Mouse (Mus musculus): ENCODE data around the gene Gm14137. TPM values are rescaled to one million over a fixed set of nuclear protein-coding genes. Genes with fewer than 3 reads are reported as not detected.

Gm14137 gene
- polyA plus RNA-seq, 1 experiment: 1.5 TPM

DNA sequence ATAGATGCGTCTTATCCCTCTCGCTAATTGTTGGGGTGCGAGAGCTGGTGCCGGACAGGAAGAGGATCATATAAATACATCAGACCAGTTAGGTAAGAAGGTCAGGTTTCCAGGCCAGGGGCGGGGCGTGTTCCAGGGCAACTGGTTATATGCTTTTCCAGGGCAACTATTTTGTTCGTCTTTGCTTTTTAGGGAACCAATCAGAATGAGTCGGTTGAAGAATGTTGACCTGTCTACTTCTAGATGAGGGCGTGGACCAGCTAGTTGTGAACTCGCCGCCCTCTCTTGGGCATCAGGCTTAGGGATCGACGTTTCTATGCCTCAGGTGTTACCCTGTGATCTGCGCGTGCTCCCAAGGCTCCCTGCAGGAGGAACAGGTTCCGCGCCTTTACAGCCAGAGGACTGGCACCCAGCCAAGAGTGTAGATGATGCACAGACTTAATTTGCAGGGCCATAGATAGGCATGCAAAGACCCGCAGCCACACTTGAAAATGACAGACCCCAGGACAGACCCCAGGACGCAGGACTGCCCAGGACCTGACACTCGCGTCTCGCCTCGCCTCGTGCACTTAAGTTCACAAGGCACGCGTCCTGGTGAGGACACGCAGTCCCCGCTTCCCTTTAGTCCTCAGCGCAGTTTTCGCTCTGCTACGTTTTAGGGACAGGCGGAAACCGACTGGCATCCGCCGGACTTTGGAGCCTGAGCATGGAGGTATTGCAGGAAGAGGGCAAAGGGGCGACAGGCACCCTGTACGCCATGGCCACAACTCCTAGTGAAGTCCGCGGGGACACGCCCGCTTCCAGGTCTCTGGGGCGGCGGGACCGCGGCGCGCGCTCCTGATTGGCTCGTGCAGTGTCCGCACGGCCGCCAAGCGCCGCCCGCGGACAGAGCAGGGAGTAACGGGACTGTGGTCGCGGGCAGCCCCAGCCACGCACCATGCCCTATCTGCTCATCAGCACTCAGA is 7.1 kb upstream of the Gm14137 start, which contains the start of gene Gchfr:
TSS of gene Gchfr (plus strand) at position 873 of the 965 bp plus-strand sequence.
- H3K79me3 ChIP-seq (ENCODE audit: low read depth): no peaks in the 10 kb centered on the region
- no peaks in the 10 kb centered on the region for H3K36me3 ChIP-seq (ENCODE audit: control insufficient read depth, insufficient read depth)
- no peaks in the 10 kb centered on the region for H3K27me3 ChIP-seq (ENCODE audit: control insufficient read depth, insufficient read depth, insufficient read length)
- H3K4me3 ChIP-seq (ENCODE audit: insufficient read depth, poor library complexity, severe bottlenecking): peak within 1 kb of the TSS; percentile 75
- peak within 1 kb of the TSS; percentile 73 for H3ac ChIP-seq (ENCODE audit: control insufficient read depth, insufficient read length, low read depth)
- TF ChIP-seq FOSL1 (IDR thresholded peaks at IDR 0.05; ENCODE audit: insufficient read depth, low read length, poor library complexity, severe bottlenecking) (no peak), USF1 (IDR thresholded peaks at IDR 0.05; ENCODE audit: low read depth) (no peak)
- no peaks in the 10 kb centered on the region for H3K79me2 ChIP-seq (ENCODE audit: control insufficient read depth, insufficient read depth)

DNA sequence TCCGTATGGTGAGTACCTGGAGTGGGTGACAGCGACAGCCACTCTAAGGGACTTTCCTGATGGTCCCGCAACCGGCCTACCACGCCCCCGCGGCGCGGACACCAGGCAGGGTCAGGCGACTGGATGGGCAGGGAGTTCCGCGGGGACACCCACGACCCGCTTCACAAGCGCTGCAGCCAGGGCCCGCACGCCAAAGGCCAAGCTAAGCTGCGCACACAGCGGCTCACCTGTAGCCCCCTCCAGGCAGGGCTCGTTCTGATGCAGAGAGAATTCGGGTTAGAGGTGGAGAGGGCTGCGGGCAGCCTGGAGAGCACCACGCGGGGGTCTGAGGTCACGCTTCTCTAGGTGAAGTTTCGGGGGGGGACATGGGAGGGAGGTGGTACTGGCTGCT is 6.4 kb upstream of the Gm14137 start:
- no peak for TF ChIP-seq MYOG (IDR thresholded peaks at IDR 0.05; ENCODE audit: control insufficient read depth, extremely low read depth, insufficient read length)
- no peak for TF ChIP-seq CTCF (IDR thresholded peaks at IDR 0.05; ENCODE audit: control insufficient read depth, insufficient read depth, insufficient read length)
- no peak for TF ChIP-seq MAX (IDR thresholded peaks at IDR 0.05)
- TF ChIP-seq FOSL1 (IDR thresholded peaks at IDR 0.05; ENCODE audit: insufficient read depth, low read length, poor library complexity, severe bottlenecking): no peak
- TF ChIP-seq USF1 (IDR thresholded peaks at IDR 0.05; ENCODE audit: low read depth): no peak
- no peak for TF ChIP-seq MYOD1 (IDR thresholded peaks at IDR 0.05; ENCODE audit: control insufficient read depth, insufficient read length, low read depth)
- no peak for TF ChIP-seq CEBPB (IDR thresholded peaks at IDR 0.05; ENCODE audit: low read depth)
- no peaks in the 10 kb centered on the region for H3K36me3 ChIP-seq (ENCODE audit: control insufficient read depth, insufficient read depth)
- peak overlapping the region; percentile 75 for H3K4me3 ChIP-seq (ENCODE audit: insufficient read depth, poor library complexity, severe bottlenecking)
- H3K79me2 ChIP-seq (ENCODE audit: control insufficient read depth, insufficient read depth): no peaks in the 10 kb centered on the region
- no peaks in the 10 kb centered on the region for H3K27me3 ChIP-seq (ENCODE audit: control insufficient read depth, insufficient read depth, insufficient read length)
- peak overlapping the region; percentile 73 for H3ac ChIP-seq (ENCODE audit: control insufficient read depth, insufficient read length, low read depth)
- no peaks in the 10 kb centered on the region for H3K79me3 ChIP-seq (ENCODE audit: low read depth)

DNA sequence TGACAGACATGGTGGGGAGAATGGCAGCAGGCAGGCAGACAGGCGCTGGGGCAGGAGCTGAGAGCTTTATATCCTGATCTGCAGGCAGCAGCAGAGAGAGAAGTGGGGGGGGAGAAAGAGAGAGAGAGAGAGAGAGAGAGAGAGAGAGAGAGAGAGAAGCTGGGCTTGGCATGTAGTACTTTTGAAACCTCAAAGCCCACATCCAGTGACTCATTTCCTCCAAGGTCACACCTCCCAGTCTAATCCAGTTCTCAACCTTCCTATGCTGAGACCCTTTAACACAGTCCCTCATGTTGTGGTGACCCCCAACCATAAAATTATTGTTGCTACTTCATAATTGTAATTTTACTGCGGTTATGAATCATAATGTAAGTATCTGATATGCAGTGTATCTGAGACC is 4.0 kb upstream of the Gm14137 start:
- H3K79me3 ChIP-seq (ENCODE audit: low read depth): no peaks in the 10 kb centered on the region
- peak; percentile 61 for TF ChIP-seq FOSL1 (IDR thresholded peaks at IDR 0.05; ENCODE audit: insufficient read depth, low read length, poor library complexity, severe bottlenecking)
- no peak for TF ChIP-seq CTCF (IDR thresholded peaks at IDR 0.05; ENCODE audit: control insufficient read depth, insufficient read depth, insufficient read length)
- peak; percentile 46 for TF ChIP-seq MAX (IDR thresholded peaks at IDR 0.05)
- no peak for TF ChIP-seq MYOD1 (IDR thresholded peaks at IDR 0.05; ENCODE audit: control insufficient read depth, insufficient read length, low read depth)
- TF ChIP-seq MYOG (IDR thresholded peaks at IDR 0.05; ENCODE audit: control insufficient read depth, extremely low read depth, insufficient read length): no peak
- no peak for TF ChIP-seq USF1 (IDR thresholded peaks at IDR 0.05; ENCODE audit: low read depth)
- TF ChIP-seq CEBPB (IDR thresholded peaks at IDR 0.05; ENCODE audit: low read depth): no peak
- no peaks in the 10 kb centered on the region for H3K79me2 ChIP-seq (ENCODE audit: control insufficient read depth, insufficient read depth)
- no peaks in the 10 kb centered on the region for H3K27me3 ChIP-seq (ENCODE audit: control insufficient read depth, insufficient read depth, insufficient read length)
- no peak overlapping the region for H3K4me3 ChIP-seq (ENCODE audit: insufficient read depth, poor library complexity, severe bottlenecking)
- H3K36me3 ChIP-seq (ENCODE audit: control insufficient read depth, insufficient read depth): no peaks in the 10 kb centered on the region
- H3ac ChIP-seq (ENCODE audit: control insufficient read depth, insufficient read length, low read depth): no peak overlapping the region

DNA sequence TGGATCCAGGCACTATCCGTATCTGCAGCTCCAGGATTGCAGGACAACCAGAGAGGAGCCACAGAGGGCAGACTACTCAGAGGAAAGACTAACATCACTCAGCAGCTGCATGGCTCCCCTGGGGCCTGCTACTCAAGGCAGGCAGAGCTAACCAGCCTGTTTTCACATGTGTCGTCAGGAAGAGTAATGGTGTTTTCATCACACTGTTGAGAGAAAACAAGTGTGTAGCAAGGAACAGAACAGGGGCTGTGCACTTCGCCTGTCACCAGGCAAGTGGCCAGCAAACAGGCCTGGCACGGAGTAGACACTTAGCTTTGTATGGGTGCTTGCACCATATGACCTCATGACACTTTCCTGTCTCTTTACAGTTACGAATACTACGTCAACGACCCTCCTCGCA is 2.7 kb upstream of the Gm14137 start:
- Histone ChIP-seq H3K27me3 (ENCODE audit: control insufficient read depth, insufficient read depth, insufficient read length) (no peaks in the 10 kb centered on the region), H3K79me3 (ENCODE audit: low read depth) (peaks cover 4% of the 10 kb centered on the region), H3ac (ENCODE audit: control insufficient read depth, insufficient read length, low read depth) (no peak overlapping the region), H3K36me3 (ENCODE audit: control insufficient read depth, insufficient read depth) (no peaks in the 10 kb centered on the region), H3K79me2 (ENCODE audit: control insufficient read depth, insufficient read depth) (peaks cover 11% of the 10 kb centered on the region), H3K4me3 (ENCODE audit: insufficient read depth, poor library complexity, severe bottlenecking) (no peak overlapping the region)
- TF ChIP-seq MYOG (IDR thresholded peaks at IDR 0.05; ENCODE audit: control insufficient read depth, extremely low read depth, insufficient read length) (no peak), MAX (IDR thresholded peaks at IDR 0.05) (peak; percentile 38), MYOD1 (IDR thresholded peaks at IDR 0.05; ENCODE audit: control insufficient read depth, insufficient read length, low read depth) (peak; percentile 95), CEBPB (IDR thresholded peaks at IDR 0.05; ENCODE audit: low read depth) (peak; percentile 12)

DNA sequence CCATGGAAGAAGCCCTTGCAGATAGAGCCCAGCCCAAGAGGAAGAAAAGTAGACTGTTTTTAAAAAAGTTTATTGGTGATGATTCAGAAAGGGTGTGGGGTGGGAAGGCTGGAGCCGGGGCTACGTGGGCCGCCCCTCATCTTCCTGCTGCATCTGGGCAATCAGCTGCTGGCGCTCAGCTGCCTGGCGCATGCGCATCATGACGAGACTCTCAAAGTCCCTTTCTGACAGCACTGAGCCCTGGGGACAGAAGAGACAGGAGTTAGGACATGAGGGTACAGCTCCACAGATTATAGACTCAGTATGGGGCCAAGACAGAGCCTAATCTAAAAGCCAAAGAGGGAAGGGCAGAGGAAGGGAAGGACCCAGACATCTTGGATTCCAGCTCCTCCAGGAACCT is 1.9 kb upstream of the Gm14137 start:
- H3K27me3 ChIP-seq (ENCODE audit: control insufficient read depth, insufficient read depth, insufficient read length): no peaks in the 10 kb centered on the region
- H3K79me3 ChIP-seq (ENCODE audit: low read depth): peaks cover 9% of the 10 kb centered on the region
- H3K79me2 ChIP-seq (ENCODE audit: control insufficient read depth, insufficient read depth): peaks cover 20% of the 10 kb centered on the region

More for the DNA sequence above, 1.9 kb upstream of the Gm14137 start:
- H3K4me3 ChIP-seq (ENCODE audit: insufficient read depth, poor library complexity, severe bottlenecking): no peak overlapping the region
- H3K36me3 ChIP-seq (ENCODE audit: control insufficient read depth, insufficient read depth): no peaks in the 10 kb centered on the region
- no peak for TF ChIP-seq MYOD1 (IDR thresholded peaks at IDR 0.05; ENCODE audit: control insufficient read depth, insufficient read length, low read depth)
- TF ChIP-seq MYOG (IDR thresholded peaks at IDR 0.05; ENCODE audit: control insufficient read depth, extremely low read depth, insufficient read length): no peak
- no peak for TF ChIP-seq CEBPB (IDR thresholded peaks at IDR 0.05; ENCODE audit: low read depth)
- no peak for TF ChIP-seq USF1 (IDR thresholded peaks at IDR 0.05; ENCODE audit: low read depth)
- TF ChIP-seq FOSL1 (IDR thresholded peaks at IDR 0.05; ENCODE audit: insufficient read depth, low read length, poor library complexity, severe bottlenecking): no peak
- no peak for TF ChIP-seq CTCF (IDR thresholded peaks at IDR 0.05; ENCODE audit: control insufficient read depth, insufficient read depth, insufficient read length)
- TF ChIP-seq MAX (IDR thresholded peaks at IDR 0.05): no peak
- no peak overlapping the region for H3ac ChIP-seq (ENCODE audit: control insufficient read depth, insufficient read length, low read depth)
